In the genomic region with DNA sequence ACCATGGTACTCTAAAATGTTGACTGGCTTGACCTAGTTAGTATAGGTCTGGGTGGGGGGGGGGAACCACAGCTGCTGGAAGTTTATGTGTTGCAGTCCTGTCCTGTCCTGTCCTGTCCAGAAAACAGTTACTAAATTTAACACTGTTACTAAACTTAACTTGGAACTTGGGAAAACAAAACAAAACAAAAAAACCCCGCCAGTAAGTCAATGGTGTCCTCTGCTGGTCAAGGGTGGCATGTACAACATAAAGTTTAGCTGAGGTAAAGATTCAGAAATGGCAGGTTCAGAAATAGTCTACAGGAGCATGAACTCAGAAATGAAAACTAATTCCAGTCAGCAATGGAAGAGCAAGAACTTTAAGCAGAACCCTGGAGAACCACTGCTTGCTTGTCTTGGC, we compare ENCODE assay signal across 1 mouse cellular context.
A peak's percentile ranks its signal among the peaks of the same experiment; 100 is the strongest.
TF ChIP-seq lines count a peak whose summit lies in the region.

No protein-coding gene starts in this region.

TF ChIP-seq in CH12.LX, 34 proteins besides CTCF, POLR2A, EP300 and RAD21 (continued from another document):
- TF ChIP-seq RCOR1 (conservative IDR thresholded peaks at IDR 0.05; ENCODE audit: low read depth, low read length) (no peak), SIN3A (IDR thresholded peaks at IDR 0.05; ENCODE audit: low read length) (peak; percentile 44), E2F4 (IDR thresholded peaks at IDR 0.05; ENCODE audit: insufficient replicate concordance, low read depth, low read length) (0 out of 2 replicates have a peak, but pooled peaks have one; percentile 41), JUND (conservative IDR thresholded peaks at IDR 0.05; ENCODE audit: low read depth, low read length) (no peak), UBTF (IDR thresholded peaks at IDR 0.05; ENCODE audit: low read depth, low read length) (no peak), MXI1 (IDR thresholded peaks at IDR 0.05; ENCODE audit: low read depth, low read length) (no peak), MAX (IDR thresholded peaks at IDR 0.05; ENCODE audit: low read length) (peak; percentile 29; the same call in 1 of the 2 replicates), TCF12 (IDR thresholded peaks at IDR 0.05; ENCODE audit: low read depth, low read length) (no peak), ZC3H11A (IDR thresholded peaks at IDR 0.05; ENCODE audit: low read depth, low read length) (peak; percentile 80), USF1 (IDR thresholded peaks at IDR 0.05; ENCODE audit: low read depth, low read length) (no peak), KAT2A (IDR thresholded peaks at IDR 0.05; ENCODE audit: insufficient replicate concordance, low read length) (no peak), HCFC1 (IDR thresholded peaks at IDR 0.05; ENCODE audit: low read depth, low read length) (peak; percentile 29; the same call in 1 of the 2 replicates), NELFE (IDR thresholded peaks at IDR 0.05; ENCODE audit: low read depth, low read length) (0 out of 2 replicates have a peak, but pooled peaks have one; percentile 45), ETS1 (conservative IDR thresholded peaks at IDR 0.05; ENCODE audit: low read depth, low read length) (no peak), ELF1 (IDR thresholded peaks at IDR 0.05; ENCODE audit: low read depth, low read length) (peak; percentile 19; the same call in 1 of the 2 replicates), JUN (IDR thresholded peaks at IDR 0.05; ENCODE audit: insufficient read depth, low read depth, low read length) (no peak), POLR2AphosphoS2 (IDR thresholded peaks at IDR 0.05; ENCODE audit: low read depth, low read length) (no peak)
TF ChIP-seq in CH12.LX: peak in this region for 15.
